Mouse (Mus musculus): ENCODE data around the gene Stxbp5l. TPM values are rescaled to one million over a fixed set of nuclear protein-coding genes. Genes with fewer than 3 reads are reported as not detected.
A peak's percentile ranks its signal among the peaks of the same experiment; 100 is the strongest.
"Not testable (repeated sequence)": the region's sequence is repeated elsewhere in the genome, so short reads cannot be mapped to it uniquely, and the experiment has no call there.

Gene Stxbp5l
- polyA plus RNA-seq, 1 experiment from 2014 or later: 0.16 TPM

GRCm38 (mm10) chr16:37383426-37383825 lies 1.3 kb downstream of the Stxbp5l start:
- H3K4me3 ChIP-seq: no peak overlapping the region
- H3K27ac ChIP-seq (replicated peaks): no peak overlapping the region
- no peak for ATAC-seq (ENCODE audit: extremely low read depth, insufficient number of reproducible peaks, low FRiP score, low TSS enrichment)
- H3K9ac ChIP-seq: no peak overlapping the region
- 52% methylated on average over 4 of the region's 4 CpGs for WGBS
- H3K4me2 ChIP-seq: peak overlapping the region; percentile 98; the same call in 1 of the 2 replicates
- H3K27me3 ChIP-seq (replicated peaks): peaks cover 29% of the 10 kb centered on the region
- H3K4me1 ChIP-seq: peaks cover 14% of the 10 kb centered on the region
- no peaks in the 10 kb centered on the region for H3K36me3 ChIP-seq
- no peaks in the 10 kb centered on the region for H3K9me3 ChIP-seq

- no peaks in the 10 kb centered on the region for H3K4me1 ChIP-seq
- no peaks in the 10 kb centered on the region for H3K27me3 ChIP-seq (replicated peaks)
- no peak overlapping the region for H3K4me3 ChIP-seq
- H3K9ac ChIP-seq: no peak overlapping the region
- WGBS: 77% methylated on average over 1 of the region's 1 CpGs
- no peak overlapping the region for H3K27ac ChIP-seq (replicated peaks)
- no peaks in the 10 kb centered on the region for H3K36me3 ChIP-seq
- no peak for ATAC-seq (ENCODE audit: extremely low read depth, insufficient number of reproducible peaks, low FRiP score, low TSS enrichment)
- no peak overlapping the region for H3K4me2 ChIP-seq
- no peaks in the 10 kb centered on the region for H3K9me3 ChIP-seq
Measured at GRCm38 (mm10) chr16:37372716-37373115, 12.0 kb downstream of the Stxbp5l start.

- H3K4me1 ChIP-seq: no peaks in the 10 kb centered on the region
- no peak overlapping the region for H3K27ac ChIP-seq (replicated peaks)
- no peaks in the 10 kb centered on the region for H3K9me3 ChIP-seq
- no peaks in the 10 kb centered on the region for H3K27me3 ChIP-seq (replicated peaks)
- H3K4me2 ChIP-seq: no peak overlapping the region
- WGBS: 72% methylated on average over 4 of the region's 4 CpGs
- H3K9ac ChIP-seq: no peak overlapping the region
- ATAC-seq (ENCODE audit: extremely low read depth, insufficient number of reproducible peaks, low FRiP score, low TSS enrichment): no peak
- H3K36me3 ChIP-seq: no peaks in the 10 kb centered on the region
- no peak overlapping the region for H3K4me3 ChIP-seq
Measured at GRCm38 (mm10) chr16:37367426-37367825, 17.3 kb downstream of the Stxbp5l start.

DNA sequence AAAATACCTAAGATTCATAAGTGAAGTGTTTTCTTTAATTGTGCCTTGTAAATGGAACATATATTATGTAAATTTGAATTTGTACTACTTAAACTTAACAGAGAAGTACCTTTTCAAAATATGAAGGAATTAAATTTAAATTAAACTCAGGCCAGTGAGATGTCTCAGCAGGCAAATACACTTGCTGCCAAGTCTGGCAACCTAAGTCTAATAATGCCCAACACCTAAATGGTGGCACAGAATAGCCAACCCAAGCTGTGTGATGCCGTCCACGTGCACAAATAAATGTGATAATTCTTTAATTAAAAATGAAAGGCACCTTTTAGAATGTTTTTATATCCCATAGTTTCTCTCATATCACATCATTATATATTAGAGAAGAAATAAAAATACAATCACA lies 20.8 kb downstream of the Stxbp5l start:
- Histone ChIP-seq H3K27me3 (replicated peaks) (no peaks in the 10 kb centered on the region), H3K9me3 (no peaks in the 10 kb centered on the region), H3K36me3 (no peaks in the 10 kb centered on the region), H3K4me1 (no peaks in the 10 kb centered on the region), H3K9ac (no peak overlapping the region), H3K4me3 (no peak overlapping the region), H3K4me2 (no peak overlapping the region), H3K27ac (replicated peaks) (no peak overlapping the region)
- 83% methylated on average over 2 of the region's 2 CpGs for WGBS
- ATAC-seq (ENCODE audit: extremely low read depth, insufficient number of reproducible peaks, low FRiP score, low TSS enrichment): no peak

GRCm38 (mm10) chr16:37355621-37356020 lies 29.1 kb downstream of the Stxbp5l start:
- Histone ChIP-seq H3K27ac (replicated peaks) (no peak overlapping the region), H3K4me3 (no peak overlapping the region), H3K27me3 (replicated peaks) (no peaks in the 10 kb centered on the region), H3K9me3 (no peaks in the 10 kb centered on the region; the same call in 1 of the 2 replicates), H3K36me3 (no peaks in the 10 kb centered on the region), H3K4me1 (no peaks in the 10 kb centered on the region), H3K4me2 (no peak overlapping the region), H3K9ac (no peak overlapping the region)
- ATAC-seq (ENCODE audit: extremely low read depth, insufficient number of reproducible peaks, low FRiP score, low TSS enrichment): no peak
- WGBS: 74% methylated on average over 3 of the region's 3 CpGs

DNA sequence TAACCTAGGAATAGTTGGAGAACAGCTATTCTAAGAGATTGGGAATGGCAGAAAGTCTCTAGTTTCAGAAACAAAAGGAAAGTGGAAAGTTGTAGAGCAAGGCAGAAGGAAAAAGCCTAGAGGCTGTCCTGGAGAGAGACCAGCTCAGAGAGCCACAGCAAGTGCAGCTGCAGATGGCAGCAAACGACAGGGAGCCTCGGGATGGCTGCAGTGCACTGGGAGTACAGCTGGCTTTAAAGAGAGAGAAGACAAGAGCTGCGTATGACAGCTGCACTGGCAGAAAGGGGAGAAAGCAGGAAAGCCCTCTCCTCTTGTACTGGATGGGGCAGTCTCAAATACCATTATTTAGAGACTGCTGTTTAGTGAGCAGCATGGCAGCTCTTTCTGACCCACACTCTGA lies 37.7 kb downstream of the Stxbp5l start:
- H3K4me3 ChIP-seq: no peak overlapping the region
- no peak overlapping the region for H3K27ac ChIP-seq (replicated peaks)
- peaks cover 5% of the 10 kb centered on the region; the same call in 1 of the 2 replicates for H3K9me3 ChIP-seq
- H3K9ac ChIP-seq: no peak overlapping the region
- ATAC-seq (ENCODE audit: extremely low read depth, insufficient number of reproducible peaks, low FRiP score, low TSS enrichment): no peak
- no peaks in the 10 kb centered on the region for H3K4me1 ChIP-seq
- no peak overlapping the region for H3K4me2 ChIP-seq
- no peaks in the 10 kb centered on the region for H3K36me3 ChIP-seq
- 14% methylated on average over 3 of the region's 3 CpGs for WGBS
- no peaks in the 10 kb centered on the region for H3K27me3 ChIP-seq (replicated peaks)

- H3K4me3 ChIP-seq: no peak overlapping the region
- H3K36me3 ChIP-seq: no peaks in the 10 kb centered on the region
- H3K27ac ChIP-seq (replicated peaks): no peak overlapping the region
- no peak for ATAC-seq (ENCODE audit: extremely low read depth, insufficient number of reproducible peaks, low FRiP score, low TSS enrichment)
- WGBS: 40% methylated on average over 2 of the region's 2 CpGs
- peaks cover 5% of the 10 kb centered on the region; the same call in 1 of the 2 replicates for H3K9me3 ChIP-seq
- H3K9ac ChIP-seq: no peak overlapping the region
- no peaks in the 10 kb centered on the region for H3K27me3 ChIP-seq (replicated peaks)
- no peaks in the 10 kb centered on the region for H3K4me1 ChIP-seq
- H3K4me2 ChIP-seq: no peak overlapping the region
Measured at GRCm38 (mm10) chr16:37344960-37345359, 39.8 kb downstream of the Stxbp5l start.

GRCm38 (mm10) chr16:37341446-37341845 lies 43.3 kb downstream of the Stxbp5l start:
- not testable (repeated sequence) for H3K27ac ChIP-seq (replicated peaks); H3K36me3 ChIP-seq; H3K27me3 ChIP-seq (replicated peaks); H3K4me3 ChIP-seq; ATAC-seq (ENCODE audit: extremely low read depth, insufficient number of reproducible peaks, low FRiP score, low TSS enrichment); H3K4me1 ChIP-seq; H3K9me3 ChIP-seq; H3K4me2 ChIP-seq; H3K9ac ChIP-seq

GRCm38 (mm10) chr16:37338177-37338576 lies 46.6 kb downstream of the Stxbp5l start:
- Histone ChIP-seq H3K36me3 (no peaks in the 10 kb centered on the region), H3K4me2 (no peak overlapping the region), H3K9ac (no peak overlapping the region), H3K27me3 (replicated peaks) (no peaks in the 10 kb centered on the region), H3K4me3 (no peak overlapping the region), H3K9me3 (peaks cover 4% of the 10 kb centered on the region; the same call in 1 of the 2 replicates), H3K4me1 (no peaks in the 10 kb centered on the region), H3K27ac (replicated peaks) (no peak overlapping the region)
- no peak for ATAC-seq (ENCODE audit: extremely low read depth, insufficient number of reproducible peaks, low FRiP score, low TSS enrichment)
- 78% methylated on average over 1 of the region's 1 CpGs for WGBS

DNA sequence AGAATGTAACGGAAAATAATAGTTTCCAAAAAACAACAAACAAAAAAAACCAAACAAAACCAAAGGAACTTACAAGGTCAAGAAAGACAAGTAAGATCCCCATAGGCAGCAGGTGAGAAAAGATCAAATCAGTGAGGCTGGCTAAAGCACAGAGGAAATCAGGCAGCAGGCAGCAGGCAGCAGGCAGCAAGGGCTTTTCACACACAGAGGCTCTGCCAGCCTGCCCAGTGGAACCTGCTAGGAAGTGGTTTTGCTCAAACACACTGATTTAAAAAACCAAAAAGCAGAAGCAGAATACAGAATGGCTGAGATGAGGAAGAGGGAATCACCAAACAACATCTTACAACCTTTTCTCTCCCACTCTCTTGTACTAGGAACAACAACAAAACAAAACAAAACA lies 47.2 kb downstream of the Stxbp5l start:
- Histone ChIP-seq H3K9me3 (no peaks in the 10 kb centered on the region), H3K4me1 (no peaks in the 10 kb centered on the region), H3K9ac (no peak overlapping the region), H3K27ac (replicated peaks) (no peak overlapping the region), H3K4me2 (no peak overlapping the region), H3K36me3 (no peaks in the 10 kb centered on the region), H3K27me3 (replicated peaks) (no peaks in the 10 kb centered on the region), H3K4me3 (no peak overlapping the region)
- ATAC-seq (ENCODE audit: extremely low read depth, insufficient number of reproducible peaks, low FRiP score, low TSS enrichment): no peak
- 82% methylated on average over 1 of the region's 1 CpGs for WGBS

GRCm38 (mm10) chr16:37304441-37304840 lies 80.3 kb downstream of the Stxbp5l start:
- Histone ChIP-seq H3K9me3 (no peaks in the 10 kb centered on the region), H3K4me2 (no peak overlapping the region), H3K9ac (no peak overlapping the region), H3K27ac (replicated peaks) (no peak overlapping the region), H3K4me3 (no peak overlapping the region), H3K27me3 (replicated peaks) (no peaks in the 10 kb centered on the region), H3K36me3 (no peaks in the 10 kb centered on the region), H3K4me1 (no peaks in the 10 kb centered on the region)
- WGBS: 83% methylated on average over 1 of the region's 1 CpGs
- ATAC-seq (ENCODE audit: extremely low read depth, insufficient number of reproducible peaks, low FRiP score, low TSS enrichment): no peak

- no peak overlapping the region for H3K27ac ChIP-seq (replicated peaks)
- no peak overlapping the region for H3K9ac ChIP-seq
- H3K9me3 ChIP-seq: no peaks in the 10 kb centered on the region
- H3K4me1 ChIP-seq: no peaks in the 10 kb centered on the region
- H3K36me3 ChIP-seq: no peaks in the 10 kb centered on the region
- WGBS: 43% methylated on average over 1 of the region's 1 CpGs
- no peak overlapping the region for H3K4me3 ChIP-seq
- H3K27me3 ChIP-seq (replicated peaks): no peaks in the 10 kb centered on the region
- no peak for ATAC-seq (ENCODE audit: extremely low read depth, insufficient number of reproducible peaks, low FRiP score, low TSS enrichment)
- H3K4me2 ChIP-seq: no peak overlapping the region
Measured at GRCm38 (mm10) chr16:37292593-37292992, 92.2 kb downstream of the Stxbp5l start.

Data from heart, embryonic 13.5 days (tissue).